Mouse (Mus musculus): ENCODE measurements around the gene Ak1. TPM values are rescaled to one million over a fixed set of nuclear protein-coding genes. Genes with fewer than 3 reads are reported as not detected.

Ak1 gene
- polyA plus RNA-seq, 1 experiment = 132 TPM

GRCm38 (mm10) chr2:32630036-32630435, 8.5 kb downstream of the Ak1 start:
- TF ChIP-seq POLR2A (IDR thresholded peaks at IDR 0.05; ENCODE audit: borderline replicate concordance, insufficient read depth, low read length) (no peak), CTCF (IDR thresholded peaks at IDR 0.05; ENCODE audit: borderline replicate concordance, insufficient read depth, low read depth, low read length) (no peak)
- H3K27me3 ChIP-seq (ENCODE audit: control insufficient read depth, insufficient read depth, low read length) = no peaks in the 10 kb centered on the region
- no peak for DNase-seq
- no peak overlapping the region for H3K27ac ChIP-seq (ENCODE audit: insufficient read depth, low read length)
- WGBS = 77% methylated on average over 9 of the region's 9 CpGs
- H3K4me1 ChIP-seq (ENCODE audit: control insufficient read depth, insufficient read depth, low read length) = peaks cover 54% of the 10 kb centered on the region
- no peak overlapping the region for H3K4me3 ChIP-seq (replicated peaks; ENCODE audit: insufficient read depth, low read depth, low read length)

DNA sequence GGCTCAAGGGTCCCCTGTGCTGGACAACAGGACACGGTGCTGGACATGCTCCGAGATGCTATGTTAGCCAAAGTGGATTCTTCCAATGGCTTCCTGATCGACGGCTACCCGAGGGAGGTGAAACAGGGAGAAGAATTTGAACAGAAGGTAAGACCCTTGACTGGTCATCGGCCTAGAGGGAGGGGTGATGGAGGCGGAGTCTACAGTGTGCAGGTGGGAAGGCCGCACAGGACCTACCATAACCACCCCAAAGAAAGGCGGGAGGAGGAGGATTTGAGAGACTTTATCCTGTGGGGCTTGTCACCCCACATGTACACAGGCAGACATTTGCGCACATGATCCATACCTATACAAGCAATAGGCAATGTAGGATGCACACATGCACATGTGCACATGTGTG, 9.5 kb downstream of the Ak1 start:
- no peaks in the 10 kb centered on the region for H3K27me3 ChIP-seq (ENCODE audit: control insufficient read depth, insufficient read depth, low read length)
- H3K4me3 ChIP-seq (replicated peaks; ENCODE audit: insufficient read depth, low read depth, low read length) = no peak overlapping the region
- WGBS = 82% methylated on average over 10 of the region's 10 CpGs
- peaks cover 53% of the 10 kb centered on the region for H3K4me1 ChIP-seq (ENCODE audit: control insufficient read depth, insufficient read depth, low read length)
- no peak overlapping the region for H3K27ac ChIP-seq (ENCODE audit: insufficient read depth, low read length)
- no peak for DNase-seq
- TF ChIP-seq CTCF (IDR thresholded peaks at IDR 0.05; ENCODE audit: borderline replicate concordance, insufficient read depth, low read depth, low read length) (no peak), POLR2A (IDR thresholded peaks at IDR 0.05; ENCODE audit: borderline replicate concordance, insufficient read depth, low read length) (no peak)

DNA sequence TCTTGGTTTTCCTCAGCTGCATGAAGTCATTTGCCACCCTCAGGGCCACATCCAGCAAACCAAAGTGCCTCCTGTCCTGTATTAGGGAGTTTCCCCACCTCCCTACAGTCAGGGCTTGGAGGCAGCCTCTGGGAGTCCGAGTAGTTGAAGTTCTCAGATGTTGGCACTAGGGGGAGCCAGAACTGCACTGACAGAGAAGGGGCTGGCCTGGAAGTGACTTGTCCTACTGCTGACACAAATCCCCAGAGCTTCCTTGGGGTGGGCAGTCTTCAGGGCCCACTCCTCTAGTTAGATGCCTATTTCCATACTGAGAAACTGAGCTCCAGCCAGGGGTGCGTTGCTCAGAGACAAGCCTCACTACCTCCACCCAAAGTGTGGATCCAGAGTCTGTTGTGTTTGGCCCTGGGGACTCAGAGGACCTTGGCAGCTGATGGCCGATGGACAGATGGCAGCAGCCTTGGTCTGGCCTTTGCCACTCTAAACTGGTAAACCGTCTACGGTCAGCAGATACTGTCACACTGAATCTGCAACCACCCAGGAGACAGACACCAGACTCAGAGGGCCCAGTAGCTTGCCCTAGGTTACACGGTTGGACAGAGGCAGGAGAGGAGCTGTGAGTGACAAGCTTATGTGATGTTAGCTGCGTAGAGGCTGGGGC, 10.3 kb downstream of the Ak1 start:
- no peak overlapping the region for H3K4me3 ChIP-seq (replicated peaks; ENCODE audit: insufficient read depth, low read depth, low read length)
- WGBS = 4% methylated on average over 7 of the region's 7 CpGs
- H3K27me3 ChIP-seq (ENCODE audit: control insufficient read depth, insufficient read depth, low read length) = no peaks in the 10 kb centered on the region
- peaks cover 47% of the 10 kb centered on the region for H3K4me1 ChIP-seq (ENCODE audit: control insufficient read depth, insufficient read depth, low read length)
- peak overlapping the region; percentile 60 for H3K27ac ChIP-seq (ENCODE audit: insufficient read depth, low read length)
- DNase-seq = peak; percentile 75 to 82
- TF ChIP-seq CTCF (IDR thresholded peaks at IDR 0.05; ENCODE audit: borderline replicate concordance, insufficient read depth, low read depth, low read length) (peak; percentile 92), POLR2A (IDR thresholded peaks at IDR 0.05; ENCODE audit: borderline replicate concordance, insufficient read depth, low read length) (no peak)

DNA sequence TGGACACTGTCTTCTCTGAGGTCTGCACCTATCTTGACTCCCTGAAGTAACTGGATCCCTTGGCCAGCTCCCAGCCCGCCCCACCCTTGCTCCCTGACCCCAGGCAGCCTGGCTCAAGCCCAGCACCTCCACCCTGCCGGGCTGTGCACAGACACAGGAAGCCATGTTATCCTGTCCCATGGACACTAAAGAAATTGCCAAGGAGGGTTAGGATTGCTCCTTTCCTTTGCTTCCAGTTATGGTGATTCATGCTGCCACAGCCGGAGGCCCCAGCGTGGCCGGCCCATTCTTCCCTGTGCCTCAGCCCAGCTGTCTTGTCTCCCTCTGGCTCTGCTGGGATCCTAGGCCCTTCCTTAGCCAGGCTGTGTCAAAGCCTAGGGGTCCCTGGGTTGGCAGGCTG, 12.1 kb downstream of the Ak1 start:
- no peak for DNase-seq
- no peak overlapping the region for H3K27ac ChIP-seq (ENCODE audit: insufficient read depth, low read length)

DNA sequence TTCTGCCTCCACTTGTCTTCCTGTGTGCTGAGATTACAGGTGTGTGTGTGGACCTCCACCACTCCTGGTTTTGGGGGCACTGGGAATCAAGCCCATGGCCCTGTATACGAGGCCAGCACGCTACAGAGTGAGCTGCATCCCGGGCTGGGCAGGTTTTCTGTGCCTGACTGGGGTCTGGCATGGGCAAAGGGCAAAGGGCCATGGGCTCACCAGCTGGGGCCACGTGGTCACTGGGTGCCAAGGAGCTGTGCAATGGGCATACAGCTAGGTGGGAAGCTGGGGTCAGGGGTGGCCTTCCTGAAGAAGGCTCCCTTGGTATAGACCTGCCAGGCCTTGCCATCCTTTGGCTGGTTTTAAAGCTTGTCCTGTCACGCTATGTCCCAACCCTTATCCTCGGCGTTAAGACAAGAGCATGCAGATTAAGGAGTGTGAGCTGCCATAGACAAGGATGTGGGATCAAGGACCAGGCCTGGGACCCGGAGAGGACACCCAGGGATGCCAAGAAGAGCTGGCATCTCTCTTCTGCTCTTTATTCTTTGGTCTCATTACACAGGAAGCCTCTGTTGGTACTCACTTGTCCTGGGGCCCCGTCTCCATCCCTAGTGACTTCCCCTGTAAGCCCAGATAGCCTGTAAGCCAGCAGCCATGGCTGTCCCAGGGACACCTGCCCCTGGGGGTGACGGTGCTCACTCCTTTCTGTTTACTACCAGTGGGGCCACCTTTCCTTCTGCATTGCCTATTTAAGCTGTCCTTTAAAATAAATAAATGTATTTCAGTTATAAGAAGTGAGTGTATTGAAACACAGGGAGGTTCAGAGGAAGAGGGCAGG, 12.9 kb downstream of the Ak1 start:
- H3K4me1 ChIP-seq (ENCODE audit: control insufficient read depth, insufficient read depth, low read length) = peaks cover 21% of the 10 kb centered on the region
- 81% methylated on average over 10 of the region's 10 CpGs for WGBS
- no peaks in the 10 kb centered on the region for H3K27me3 ChIP-seq (ENCODE audit: control insufficient read depth, insufficient read depth, low read length)
- H3K27ac ChIP-seq (ENCODE audit: insufficient read depth, low read length) = no peak overlapping the region
- DNase-seq = no peak
- no peak overlapping the region for H3K4me3 ChIP-seq (replicated peaks; ENCODE audit: insufficient read depth, low read depth, low read length)
- no peak for TF ChIP-seq POLR2A (IDR thresholded peaks at IDR 0.05; ENCODE audit: borderline replicate concordance, insufficient read depth, low read length)
- TF ChIP-seq CTCF (IDR thresholded peaks at IDR 0.05; ENCODE audit: borderline replicate concordance, insufficient read depth, low read depth, low read length) = no peak

More for the DNA sequence above, 12.1 kb downstream of the Ak1 start:
- no peak for TF ChIP-seq CTCF (IDR thresholded peaks at IDR 0.05; ENCODE audit: borderline replicate concordance, insufficient read depth, low read depth, low read length)
- TF ChIP-seq POLR2A (IDR thresholded peaks at IDR 0.05; ENCODE audit: borderline replicate concordance, insufficient read depth, low read length) = no peak
- 40% methylated on average over 5 of the region's 5 CpGs for WGBS
- no peak overlapping the region for H3K4me3 ChIP-seq (replicated peaks; ENCODE audit: insufficient read depth, low read depth, low read length)
- no peaks in the 10 kb centered on the region for H3K27me3 ChIP-seq (ENCODE audit: control insufficient read depth, insufficient read depth, low read length)
- peaks cover 29% of the 10 kb centered on the region for H3K4me1 ChIP-seq (ENCODE audit: control insufficient read depth, insufficient read depth, low read length)

DNA sequence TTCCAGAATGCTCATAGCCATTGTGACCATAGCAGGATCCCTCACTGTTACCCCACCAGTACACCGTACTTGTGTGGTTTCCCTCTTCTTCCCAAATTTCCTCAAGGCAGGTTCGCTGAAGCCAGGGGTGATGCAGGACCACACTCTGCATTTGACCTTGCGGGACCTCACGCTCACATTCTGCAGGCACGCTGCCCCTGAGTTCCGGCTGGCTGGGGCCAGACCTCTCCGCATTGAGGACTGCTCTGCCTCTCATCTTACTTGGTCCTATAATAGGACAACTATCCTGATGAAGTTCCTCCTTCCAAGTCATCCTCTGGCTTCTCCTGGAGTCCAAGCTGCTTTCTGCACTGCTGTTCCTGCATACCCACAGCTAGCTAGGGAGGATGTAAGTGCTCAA, 15.1 kb downstream of the Ak1 start:
- DNase-seq = no peak
- TF ChIP-seq POLR2A (IDR thresholded peaks at IDR 0.05; ENCODE audit: borderline replicate concordance, insufficient read depth, low read length) (no peak), CTCF (IDR thresholded peaks at IDR 0.05; ENCODE audit: borderline replicate concordance, insufficient read depth, low read depth, low read length) (no peak)

GRCm38 (mm10) chr2:32637778-32638281, 16.3 kb downstream of the Ak1 start:
- no peak for TF ChIP-seq POLR2A (IDR thresholded peaks at IDR 0.05; ENCODE audit: borderline replicate concordance, insufficient read depth, low read length)
- no peak for TF ChIP-seq CTCF (IDR thresholded peaks at IDR 0.05; ENCODE audit: borderline replicate concordance, insufficient read depth, low read depth, low read length)
- H3K27ac ChIP-seq (ENCODE audit: insufficient read depth, low read length) = no peak overlapping the region
- no peak for DNase-seq
- 40% methylated on average over 11 of the region's 11 CpGs for whole genome bisulfite sequencing
- no peak overlapping the region for H3K4me3 ChIP-seq (replicated peaks; ENCODE audit: insufficient read depth, low read depth, low read length)
- no peaks in the 10 kb centered on the region for H3K27me3 ChIP-seq (ENCODE audit: control insufficient read depth, insufficient read depth, low read length)
- peaks cover 8% of the 10 kb centered on the region for H3K4me1 ChIP-seq (ENCODE audit: control insufficient read depth, insufficient read depth, low read length)

More for the DNA sequence above, 15.1 kb downstream of the Ak1 start:
- Histone ChIP-seq H3K4me1 (ENCODE audit: control insufficient read depth, insufficient read depth, low read length) (peaks cover 19% of the 10 kb centered on the region), H3K27me3 (ENCODE audit: control insufficient read depth, insufficient read depth, low read length) (no peaks in the 10 kb centered on the region), H3K4me3 (replicated peaks; ENCODE audit: insufficient read depth, low read depth, low read length) (no peak overlapping the region), H3K27ac (ENCODE audit: insufficient read depth, low read length) (no peak overlapping the region)
- 93% methylated on average over 7 of the region's 7 CpGs for WGBS
